Mouse (Mus musculus): ENCODE results near the gene Samsn1. TPM values are rescaled to one million over a fixed set of nuclear protein-coding genes. Genes with fewer than 3 reads are reported as not detected.

Gene Samsn1
- polyA plus RNA-seq, 1 experiment from 2014 or later = 2.0 TPM

DNA sequence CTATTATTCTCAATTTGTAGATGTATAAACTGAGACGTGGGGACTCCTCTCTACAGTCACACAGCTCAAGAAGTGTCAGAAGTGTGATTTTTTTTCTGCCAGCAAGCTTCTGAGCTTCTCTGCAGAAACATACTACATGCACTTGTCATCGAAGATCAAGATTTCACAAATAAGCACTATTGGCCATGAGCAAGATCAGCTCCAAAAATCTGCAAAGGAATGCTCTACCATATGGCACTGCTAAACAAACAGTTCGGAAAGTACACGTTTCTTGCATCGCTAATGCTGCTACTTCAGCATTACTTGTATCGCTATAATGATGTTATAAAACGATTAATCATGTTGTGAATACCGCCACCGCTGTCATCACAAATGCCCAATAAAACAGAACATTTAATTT, 22.0 kb downstream of the Samsn1 start:
- no peaks in the 10 kb centered on the region for H3K4me1 ChIP-seq
- no peak overlapping the region for H3K4me2 ChIP-seq (replicated peaks)
- H3K27me3 ChIP-seq (replicated peaks) = no peaks in the 10 kb centered on the region
- no peaks in the 10 kb centered on the region for H3K9me3 ChIP-seq
- no peak for ATAC-seq (ENCODE audit: low FRiP score, low read depth)
- no peak overlapping the region for H3K27ac ChIP-seq
- no peak overlapping the region for H3K4me3 ChIP-seq
- no peak overlapping the region for H3K9ac ChIP-seq
- 90% methylated on average over 9 of the region's 9 CpGs for WGBS
- no peaks in the 10 kb centered on the region for H3K36me3 ChIP-seq

DNA sequence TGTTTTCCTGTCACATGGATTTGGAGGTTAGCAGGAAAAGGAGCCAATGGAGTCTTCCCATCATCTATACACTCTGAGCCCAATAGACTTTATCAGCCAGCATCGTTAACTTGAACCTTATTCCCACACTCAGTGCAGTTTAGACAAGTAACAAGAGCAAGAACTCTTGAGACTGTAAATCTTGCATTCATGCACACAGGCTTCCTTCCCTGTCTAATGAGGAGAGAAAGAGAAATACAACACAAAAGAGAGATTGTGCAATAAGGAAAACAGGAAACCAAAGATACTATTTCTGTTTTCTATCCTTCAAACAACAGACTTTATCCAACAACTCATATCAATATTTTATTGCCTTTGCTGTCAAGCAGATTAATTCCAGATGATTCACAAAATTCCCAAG, 31.9 kb downstream of the Samsn1 start:
- Histone ChIP-seq H3K9me3 (peaks cover 5% of the 10 kb centered on the region; the same call in 1 of the 2 replicates), H3K4me3 (no peak overlapping the region), H3K9ac (no peak overlapping the region), H3K36me3 (no peaks in the 10 kb centered on the region), H3K4me1 (no peaks in the 10 kb centered on the region), H3K27ac (no peak overlapping the region), H3K4me2 (replicated peaks) (no peak overlapping the region), H3K27me3 (replicated peaks) (no peaks in the 10 kb centered on the region)
- ATAC-seq (ENCODE audit: low FRiP score, low read depth) = no peak
- 76% methylated on average over 1 of the region's 1 CpGs for WGBS

DNA sequence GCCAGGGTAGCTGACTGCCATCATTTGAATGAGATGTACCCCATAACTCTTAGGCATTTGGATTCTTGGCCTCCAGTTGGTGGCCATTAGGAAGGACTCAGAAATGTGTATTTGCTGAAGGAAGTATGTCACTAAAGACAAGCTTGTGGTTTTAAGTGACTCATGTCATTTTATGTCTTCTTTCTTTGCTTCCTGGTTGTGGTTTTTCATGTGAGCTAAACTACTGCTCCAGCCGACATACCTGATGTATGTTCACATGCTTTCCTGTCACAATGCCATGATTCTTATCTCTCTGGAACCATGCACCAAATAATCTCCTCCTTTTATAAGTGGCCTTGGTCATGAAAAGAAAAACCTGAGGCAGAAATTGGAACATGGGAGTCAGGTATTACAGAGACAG, 38.2 kb downstream of the Samsn1 start:
- Histone ChIP-seq H3K4me1 (no peaks in the 10 kb centered on the region), H3K4me3 (no peak overlapping the region), H3K36me3 (no peaks in the 10 kb centered on the region), H3K27me3 (replicated peaks) (no peaks in the 10 kb centered on the region), H3K9me3 (peaks cover 5% of the 10 kb centered on the region; the same call in 1 of the 2 replicates), H3K4me2 (replicated peaks) (no peak overlapping the region), H3K9ac (no peak overlapping the region), H3K27ac (no peak overlapping the region)
- 94% methylated on average over 1 of the region's 1 CpGs for WGBS
- ATAC-seq (ENCODE audit: low FRiP score, low read depth) = no peak

DNA sequence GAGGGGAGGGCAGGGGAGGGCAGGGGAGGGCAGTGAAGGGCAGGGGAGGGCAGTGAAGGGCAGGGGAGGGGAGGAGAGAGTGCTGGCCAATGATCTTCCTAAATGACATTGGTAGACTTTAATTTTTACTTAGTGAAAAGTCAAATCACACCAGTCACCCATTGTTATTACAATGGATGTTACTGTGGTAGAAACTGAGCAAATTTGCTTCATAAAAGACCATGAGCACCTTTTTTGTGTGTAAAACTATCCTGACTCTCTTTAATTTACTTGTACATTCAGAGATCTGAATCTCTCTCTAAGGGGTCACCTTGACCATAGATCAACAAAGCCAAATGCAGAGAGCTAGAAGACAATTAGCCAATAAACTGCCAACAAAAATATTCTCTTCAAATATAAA, 42.7 kb downstream of the Samsn1 start:
- ATAC-seq (ENCODE audit: low FRiP score, low read depth) = no peak
- Histone ChIP-seq H3K4me2 (replicated peaks) (no peak overlapping the region), H3K27me3 (replicated peaks) (no peaks in the 10 kb centered on the region), H3K9me3 (no peaks in the 10 kb centered on the region), H3K36me3 (no peaks in the 10 kb centered on the region), H3K27ac (no peak overlapping the region), H3K9ac (no peak overlapping the region), H3K4me3 (no peak overlapping the region), H3K4me1 (no peaks in the 10 kb centered on the region)

DNA sequence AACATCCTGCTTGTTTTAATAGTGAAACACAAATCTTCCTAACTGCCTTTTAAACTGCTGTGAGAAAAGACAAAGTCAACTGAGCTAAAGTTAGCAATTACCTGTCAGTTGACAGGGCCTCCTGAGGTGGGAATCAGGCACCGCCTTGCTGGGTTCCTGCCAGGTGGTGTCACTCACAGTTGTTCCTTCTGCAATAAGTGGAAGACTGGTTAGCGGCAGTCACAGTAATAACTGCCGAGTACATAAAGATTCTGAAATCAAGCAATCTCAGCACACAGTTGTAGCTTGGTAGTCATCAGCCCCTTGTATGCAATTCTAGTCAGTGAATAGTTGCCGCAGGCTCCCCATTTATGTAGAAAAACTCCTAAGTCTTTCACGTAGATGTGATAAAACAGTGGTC, 44.3 kb downstream of the Samsn1 start:
- H3K27ac ChIP-seq = no peak overlapping the region
- WGBS = 86% methylated on average over 5 of the region's 5 CpGs
- H3K4me3 ChIP-seq = no peak overlapping the region
- H3K4me1 ChIP-seq = no peaks in the 10 kb centered on the region
- ATAC-seq (ENCODE audit: low FRiP score, low read depth) = no peak
- no peaks in the 10 kb centered on the region for H3K9me3 ChIP-seq
- H3K36me3 ChIP-seq = no peaks in the 10 kb centered on the region
- H3K27me3 ChIP-seq (replicated peaks) = no peaks in the 10 kb centered on the region
- no peak overlapping the region for H3K4me2 ChIP-seq (replicated peaks)
- H3K9ac ChIP-seq = no peak overlapping the region

DNA sequence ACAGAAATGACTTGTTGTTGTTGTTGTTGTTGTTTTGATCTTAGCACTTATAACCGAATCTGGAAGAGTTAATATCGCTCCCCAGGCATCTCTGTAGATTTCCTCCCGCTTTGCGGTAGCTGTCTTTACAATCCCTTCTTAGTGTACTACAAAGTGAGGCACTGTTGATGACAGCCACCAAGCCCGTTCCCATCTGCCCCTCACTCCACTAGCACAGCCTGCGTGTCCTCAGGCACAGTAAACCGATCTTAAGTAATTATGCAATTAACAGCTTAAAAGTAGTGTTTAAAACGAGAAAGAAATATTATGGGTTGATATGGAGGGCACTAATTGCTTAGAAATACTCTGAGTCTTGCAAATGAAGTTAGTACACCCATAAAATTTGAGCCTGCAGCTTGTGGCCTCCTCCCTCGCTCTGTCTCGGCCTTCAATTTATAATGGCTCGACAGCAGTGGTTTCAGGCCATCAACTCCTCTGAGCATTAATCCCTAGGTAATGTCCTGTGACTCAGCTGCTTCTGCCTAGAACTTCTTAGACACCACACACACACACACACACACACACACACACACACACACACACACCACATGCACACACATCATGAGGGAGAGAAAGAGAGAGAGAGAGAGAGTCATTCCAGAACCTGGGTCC, 46.3 kb downstream of the Samsn1 start:
- no peaks in the 10 kb centered on the region for H3K4me1 ChIP-seq
- no peak overlapping the region for H3K9ac ChIP-seq
- 51% methylated on average over 11 of the region's 11 CpGs for WGBS
- H3K9me3 ChIP-seq = no peaks in the 10 kb centered on the region
- no peaks in the 10 kb centered on the region for H3K36me3 ChIP-seq
- no peak overlapping the region for H3K4me3 ChIP-seq
- peak; percentile 61 for ATAC-seq (ENCODE audit: low FRiP score, low read depth)
- H3K4me2 ChIP-seq (replicated peaks) = no peak overlapping the region
- no peaks in the 10 kb centered on the region for H3K27me3 ChIP-seq (replicated peaks)
- H3K27ac ChIP-seq = no peak overlapping the region

DNA sequence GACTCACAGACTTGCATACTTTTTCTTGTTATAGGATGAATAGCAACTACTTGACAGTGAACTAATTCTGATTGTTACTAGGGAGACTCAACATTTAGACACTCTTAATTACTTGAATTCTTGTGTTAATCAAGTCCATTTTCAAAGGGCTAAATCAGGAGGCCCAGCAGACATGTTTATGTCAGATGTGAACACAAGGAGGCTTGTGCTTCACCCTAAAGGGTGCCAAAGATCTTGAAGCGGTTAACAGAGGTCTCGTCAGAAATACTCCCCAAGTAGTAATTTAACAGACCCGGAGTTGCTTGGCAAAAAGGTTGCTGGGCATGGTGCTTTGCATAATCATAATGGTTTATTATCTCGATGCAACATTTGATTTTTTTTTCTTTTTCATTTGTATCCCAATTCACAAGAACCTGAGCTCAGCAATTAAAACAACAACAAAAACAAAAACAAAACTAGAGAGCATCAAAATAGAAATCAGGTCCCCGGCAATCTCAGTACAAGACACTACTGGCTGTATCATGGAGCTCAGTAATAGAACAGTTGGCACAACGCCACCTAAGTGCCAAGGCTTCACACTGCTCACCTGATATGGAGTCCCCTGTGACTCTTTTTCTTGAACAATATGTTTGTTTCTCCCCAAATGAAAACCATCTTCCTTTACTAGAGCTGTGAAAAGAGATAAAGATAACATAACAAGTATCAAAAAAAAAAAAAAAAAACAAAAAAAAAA, 51.6 kb downstream of the Samsn1 start:
- 78% methylated on average over 6 of the region's 6 CpGs for WGBS
- H3K9ac ChIP-seq = no peak overlapping the region
- no peaks in the 10 kb centered on the region for H3K27me3 ChIP-seq (replicated peaks)
- H3K4me1 ChIP-seq = no peaks in the 10 kb centered on the region
- no peaks in the 10 kb centered on the region for H3K36me3 ChIP-seq
- no peak overlapping the region for H3K4me3 ChIP-seq
- H3K9me3 ChIP-seq = no peaks in the 10 kb centered on the region
- no peak for ATAC-seq (ENCODE audit: low FRiP score, low read depth)
- H3K4me2 ChIP-seq (replicated peaks) = no peak overlapping the region
- no peak overlapping the region for H3K27ac ChIP-seq

DNA sequence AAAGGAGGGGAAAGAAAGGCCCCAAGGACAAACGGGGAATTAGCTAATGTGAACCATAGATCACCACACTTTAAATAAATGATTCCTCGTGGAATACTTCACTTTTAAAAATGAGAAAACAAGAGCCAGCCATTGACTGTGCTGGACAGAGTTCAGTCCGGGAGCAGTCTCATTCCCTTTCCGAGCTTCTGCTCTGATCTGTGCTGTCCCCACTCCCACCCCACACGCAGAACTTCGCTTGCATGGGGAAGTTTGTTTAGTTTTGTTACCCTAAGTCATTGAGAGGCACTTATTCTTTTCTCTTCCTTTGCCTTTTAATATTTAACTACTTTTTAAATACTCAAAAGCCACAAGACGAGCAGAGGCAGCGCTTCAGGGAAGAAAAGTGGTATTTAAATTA, 60.1 kb downstream of the Samsn1 start:
- no peaks in the 10 kb centered on the region for H3K36me3 ChIP-seq
- no peaks in the 10 kb centered on the region for H3K27me3 ChIP-seq (replicated peaks)
- no peak overlapping the region for H3K4me3 ChIP-seq
- H3K4me2 ChIP-seq (replicated peaks) = no peak overlapping the region
- H3K4me1 ChIP-seq = no peaks in the 10 kb centered on the region
- H3K9ac ChIP-seq = no peak overlapping the region
- no peaks in the 10 kb centered on the region for H3K9me3 ChIP-seq
- H3K27ac ChIP-seq = no peak overlapping the region
- ATAC-seq (ENCODE audit: low FRiP score, low read depth) = no peak
- 63% methylated on average over 8 of the region's 8 CpGs for WGBS

DNA sequence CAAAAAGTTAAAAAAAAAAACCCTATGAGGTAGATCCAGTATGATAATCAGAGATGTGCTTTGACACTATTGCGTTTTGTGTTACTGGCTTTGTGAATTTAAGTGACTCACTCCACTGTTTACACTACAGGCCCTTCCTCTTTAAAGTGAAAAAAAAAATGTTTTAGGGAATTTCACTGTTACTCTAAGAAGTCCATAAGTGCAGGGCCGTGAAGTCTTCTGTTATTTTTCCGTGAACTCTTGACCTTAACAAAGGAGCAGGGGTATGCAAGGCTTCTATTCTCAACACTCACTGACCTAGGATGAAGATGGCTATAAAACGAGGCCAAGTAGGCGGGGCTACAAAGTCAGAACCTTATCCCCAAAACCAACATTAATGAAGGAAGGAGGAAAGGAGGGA, 60.6 kb downstream of the Samsn1 start:
- Histone ChIP-seq H3K27ac (no peak overlapping the region), H3K4me2 (replicated peaks) (no peak overlapping the region), H3K4me3 (no peak overlapping the region), H3K27me3 (replicated peaks) (no peaks in the 10 kb centered on the region), H3K9me3 (no peaks in the 10 kb centered on the region), H3K36me3 (no peaks in the 10 kb centered on the region), H3K4me1 (no peaks in the 10 kb centered on the region), H3K9ac (no peak overlapping the region)
- ATAC-seq (ENCODE audit: low FRiP score, low read depth) = no peak
- WGBS = 43% methylated on average over 5 of the region's 5 CpGs

DNA sequence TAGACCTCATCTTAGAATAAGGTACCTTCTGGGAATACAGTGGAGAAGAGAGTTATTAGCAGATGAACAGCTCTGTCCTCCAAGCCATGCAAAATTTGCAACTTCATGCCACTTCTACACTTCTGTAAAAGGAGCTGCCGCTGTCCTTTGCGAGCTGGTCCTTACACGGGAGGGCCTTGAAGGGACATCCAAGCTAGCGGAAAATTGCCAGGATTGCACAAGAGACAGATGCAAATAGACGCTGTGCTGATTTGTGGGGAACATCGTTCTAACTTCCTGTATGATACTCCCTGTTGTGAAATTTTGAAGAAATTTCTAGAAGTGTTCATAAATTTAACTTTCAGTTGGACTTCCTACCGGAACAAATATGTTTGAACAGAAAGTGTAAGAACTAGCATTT, 61.0 kb downstream of the Samsn1 start:
- no peak overlapping the region for H3K4me2 ChIP-seq (replicated peaks)
- no peak overlapping the region for H3K27ac ChIP-seq
- ATAC-seq (ENCODE audit: low FRiP score, low read depth) = no peak
- no peak overlapping the region for H3K4me3 ChIP-seq
- no peaks in the 10 kb centered on the region for H3K27me3 ChIP-seq (replicated peaks)
- no peaks in the 10 kb centered on the region for H3K4me1 ChIP-seq
- H3K9ac ChIP-seq = no peak overlapping the region
- WGBS = 82% methylated on average over 7 of the region's 7 CpGs
- no peaks in the 10 kb centered on the region for H3K9me3 ChIP-seq
- H3K36me3 ChIP-seq = no peaks in the 10 kb centered on the region

DNA sequence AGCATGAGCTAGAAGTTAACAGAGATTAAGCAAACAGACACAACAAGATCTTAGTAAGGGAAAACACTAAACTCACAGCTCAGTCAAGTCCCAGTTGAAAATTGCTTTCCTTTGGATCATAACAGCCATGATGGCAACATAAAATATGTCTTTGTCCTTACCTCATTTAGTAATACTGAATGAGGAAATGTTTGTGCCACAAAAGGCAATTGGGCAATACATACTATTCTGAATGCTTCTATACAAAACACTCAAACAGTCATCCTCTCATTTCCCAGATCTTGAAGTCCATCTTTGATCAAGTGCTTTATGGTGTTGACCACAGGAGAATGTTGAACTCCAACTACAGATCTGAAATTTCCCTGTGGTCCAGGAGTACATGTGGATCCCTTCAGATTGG, 88.7 kb downstream of the Samsn1 start:
- no peak overlapping the region for H3K9ac ChIP-seq
- H3K9me3 ChIP-seq = no peaks in the 10 kb centered on the region

DNA sequence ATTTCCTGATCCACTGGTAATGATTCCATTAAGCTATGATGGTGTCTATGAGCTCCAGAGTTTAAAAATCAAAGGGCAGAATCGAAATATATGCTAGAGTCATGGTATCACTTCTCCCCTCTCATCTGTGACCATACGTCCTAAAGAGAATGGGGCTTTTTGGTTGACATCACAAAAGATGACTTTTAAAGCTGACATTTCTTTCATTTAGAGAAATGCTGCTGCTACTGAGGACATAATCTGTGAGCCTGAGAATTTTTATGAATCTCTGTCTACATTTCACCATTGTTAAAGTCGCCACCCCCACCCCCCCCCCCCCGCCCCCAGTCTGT, 91.9 kb downstream of the Samsn1 start:
- Histone ChIP-seq H3K9ac (no peak overlapping the region), H3K4me1 (no peaks in the 10 kb centered on the region), H3K4me2 (replicated peaks) (no peak overlapping the region), H3K27me3 (replicated peaks) (no peaks in the 10 kb centered on the region), H3K4me3 (no peak overlapping the region), H3K9me3 (no peaks in the 10 kb centered on the region), H3K27ac (no peak overlapping the region), H3K36me3 (no peaks in the 10 kb centered on the region)
- ATAC-seq (ENCODE audit: low FRiP score, low read depth) = peak; percentile 58; the same call in 1 of the 2 replicates
- WGBS = 55% methylated on average over 4 of the region's 4 CpGs

More for the DNA sequence above, 88.7 kb downstream of the Samsn1 start:
- H3K4me3 ChIP-seq = no peak overlapping the region
- H3K27me3 ChIP-seq (replicated peaks) = no peaks in the 10 kb centered on the region
- H3K27ac ChIP-seq = no peak overlapping the region
- no peak overlapping the region for H3K4me2 ChIP-seq (replicated peaks)
- no peak for ATAC-seq (ENCODE audit: low FRiP score, low read depth)
- H3K4me1 ChIP-seq = no peaks in the 10 kb centered on the region
- no peaks in the 10 kb centered on the region for H3K36me3 ChIP-seq
